Mouse (Mus musculus): ENCODE data around the gene Tbxa2r. TPM values are rescaled to one million over a fixed set of nuclear protein-coding genes. Genes with fewer than 3 reads are reported as not detected.

Tbxa2r gene
- total and polyA plus RNA-seq, 3 experiments = 0.12 to 0.30 (median 0.13) TPM

DNA sequence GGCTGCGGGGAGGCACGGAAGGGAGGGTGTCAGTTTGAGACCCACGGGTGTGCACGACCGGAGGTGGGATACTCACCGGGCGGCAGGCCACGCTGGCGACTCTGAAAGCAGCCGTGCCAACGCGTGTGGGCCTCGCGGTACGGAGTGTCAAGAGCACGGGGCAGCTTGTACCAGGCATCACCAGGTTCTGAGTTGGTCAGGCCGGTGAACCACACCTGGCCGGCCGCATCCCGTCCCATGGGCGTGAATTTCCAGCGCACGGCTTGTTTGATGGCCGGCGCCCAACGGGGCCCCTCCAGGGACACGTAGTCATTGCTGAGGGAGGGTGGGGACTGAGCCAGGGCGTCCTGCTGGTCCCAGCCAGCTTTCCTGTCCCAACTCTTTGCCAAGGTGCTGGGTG, 36.1 kb downstream of the Tbxa2r start:
- H3K9me3 ChIP-seq (replicated peaks; ENCODE audit: low read length) = no peaks in the 10 kb centered on the region
- H3K4me3 ChIP-seq (replicated peaks in 1 of 3; ENCODE audit: low read depth in 2 of 3, low read length in 2 of 3, poor library complexity in 1 of 3) = no peak overlapping the region
- H3K27ac ChIP-seq (ENCODE audit: insufficient read depth, low read depth) = no peak overlapping the region
- in situ Hi-C loops (cut with MboI; ENCODE audit: low pct_ligation_motif_present, low pct_unique_long_range_greater_than_20kb, low sequenced_read_pairs) = no loop called here
- dilution Hi-C loops (cut with MboI; ENCODE audit: extremely low pct_ligation_motif_present, extremely low pct_unique_long_range_greater_than_20kb, low sequenced_read_pairs) = no loop called here
- DNase-seq (ENCODE audit: extremely low read depth) = no peak
- TF ChIP-seq POLR2A (IDR thresholded peaks at IDR 0.05; ENCODE audit: low read depth, low read length) (0 out of 2 replicates have a peak, but pooled peaks have one; percentile 9), GABPA (IDR thresholded peaks at IDR 0.05; ENCODE audit: insufficient replicate concordance, low read depth, low read length) (no peak)
- no peak overlapping the region for H3K9ac ChIP-seq (ENCODE audit: insufficient read depth, low read depth)
- H3K4me1 ChIP-seq (ENCODE audit: control insufficient read depth in 1 of 2, insufficient read depth in 2 of 2) = peaks cover 37 to 71% of the 10 kb centered on the region in 2 experiments
- no peaks in the 10 kb centered on the region for H3K79me2 ChIP-seq (replicated peaks; ENCODE audit: control insufficient read depth, extremely low read depth, insufficient read depth, poor library complexity, severe bottlenecking)
- no peaks in the 10 kb centered on the region for H3K27me3 ChIP-seq (replicated peaks)
- no peak overlapping the region for H3K4me2 ChIP-seq (ENCODE audit: insufficient read depth, low read depth, poor library complexity, severe bottlenecking)
- H3K36me3 ChIP-seq (replicated peaks in 1 of 2; ENCODE audit: control insufficient read depth in 1 of 2, insufficient read depth in 1 of 2, low read length in 1 of 2) = peaks cover 82 to 98% of the 10 kb centered on the region in 2 experiments

GRCm38 (mm10) chr10:81365073-81365472, 36.5 kb downstream of the Tbxa2r start:
- Histone ChIP-seq H3K27ac (ENCODE audit: insufficient read depth, low read depth) (no peak overlapping the region), H3K4me1 (ENCODE audit: control insufficient read depth in 1 of 2, insufficient read depth in 2 of 2) (peaks cover 34 to 67% of the 10 kb centered on the region in 2 experiments), H3K27me3 (replicated peaks) (no peaks in the 10 kb centered on the region), H3K36me3 (replicated peaks in 1 of 2; ENCODE audit: control insufficient read depth in 1 of 2, insufficient read depth in 1 of 2, low read length in 1 of 2) (peaks cover 83 to 98% of the 10 kb centered on the region in 2 experiments), H3K79me2 (replicated peaks; ENCODE audit: control insufficient read depth, extremely low read depth, insufficient read depth, poor library complexity, severe bottlenecking) (no peaks in the 10 kb centered on the region), H3K4me2 (ENCODE audit: insufficient read depth, low read depth, poor library complexity, severe bottlenecking) (no peak overlapping the region), H3K4me3 (replicated peaks in 1 of 3; ENCODE audit: low read depth in 2 of 3, low read length in 2 of 3, poor library complexity in 1 of 3) (no peak overlapping the region), H3K9me3 (replicated peaks; ENCODE audit: low read length) (no peaks in the 10 kb centered on the region), H3K9ac (ENCODE audit: insufficient read depth, low read depth) (no peak overlapping the region)
- TF ChIP-seq POLR2AphosphoS2 (IDR thresholded peaks at IDR 0.05; ENCODE audit: low read depth, low read length) = peak; percentile 22; the same call in 1 of the 2 replicates
- no peak for TF ChIP-seq MEF2A (IDR thresholded peaks at IDR 0.05; ENCODE audit: borderline replicate concordance, low read depth, low read length)
- no peak for TF ChIP-seq RCOR1 (conservative IDR thresholded peaks at IDR 0.05; ENCODE audit: low read depth, low read length)
- no peak for TF ChIP-seq TBP (conservative IDR thresholded peaks at IDR 0.05; ENCODE audit: low read depth, low read length)
- TF ChIP-seq ELF1 (IDR thresholded peaks at IDR 0.05; ENCODE audit: low read depth, low read length) = no peak
- TF ChIP-seq CHD2 (IDR thresholded peaks at IDR 0.05; ENCODE audit: low read length) = no peak; the same call in 1 of the 2 replicates
- DNase-seq (ENCODE audit: extremely low read depth) = no peak
- dilution Hi-C loops (cut with MboI; ENCODE audit: extremely low pct_ligation_motif_present, extremely low pct_unique_long_range_greater_than_20kb, low sequenced_read_pairs) (no loop called here), in situ Hi-C loops (cut with MboI; ENCODE audit: low pct_ligation_motif_present, low pct_unique_long_range_greater_than_20kb, low sequenced_read_pairs) (no loop called here)

- H3K9me3 ChIP-seq (replicated peaks; ENCODE audit: low read length) = no peaks in the 10 kb centered on the region
- H3K27me3 ChIP-seq (replicated peaks) = no peaks in the 10 kb centered on the region
- TF ChIP-seq ZMIZ1 (IDR thresholded peaks at IDR 0.05; ENCODE audit: low read depth, low read length) (peak; percentile 25), JUND (conservative IDR thresholded peaks at IDR 0.05; ENCODE audit: low read depth, low read length) (no peak), POLR2AphosphoS2 (IDR thresholded peaks at IDR 0.05; ENCODE audit: low read depth, low read length) (peak; percentile 11; the same call in 1 of the 2 replicates)
- in situ Hi-C loops (cut with MboI; ENCODE audit: low pct_ligation_motif_present, low pct_unique_long_range_greater_than_20kb, low sequenced_read_pairs) (no loop called here), dilution Hi-C loops (cut with MboI; ENCODE audit: extremely low pct_ligation_motif_present, extremely low pct_unique_long_range_greater_than_20kb, low sequenced_read_pairs) (no loop called here)
- H3K36me3 ChIP-seq (replicated peaks in 1 of 2; ENCODE audit: control insufficient read depth in 1 of 2, insufficient read depth in 1 of 2, low read length in 1 of 2) = peaks cover 90 to 100% of the 10 kb centered on the region in 2 experiments
- H3K27ac ChIP-seq (ENCODE audit: insufficient read depth, low read depth) = no peak within 1 kb of the TSS
- H3K4me2 ChIP-seq (ENCODE audit: insufficient read depth, low read depth, poor library complexity, severe bottlenecking) = no peak within 1 kb of the TSS
- peaks cover 34 to 61% of the 10 kb centered on the region in 2 experiments for H3K4me1 ChIP-seq (ENCODE audit: control insufficient read depth in 1 of 2, insufficient read depth in 2 of 2)
- H3K9ac ChIP-seq (ENCODE audit: insufficient read depth, low read depth) = no peak within 1 kb of the TSS
- no peak for DNase-seq (ENCODE audit: extremely low read depth)
- H3K4me3 ChIP-seq (replicated peaks in 1 of 3; ENCODE audit: low read depth in 2 of 3, low read length in 2 of 3, poor library complexity in 1 of 3) = no peak within 1 kb of the TSS
- no peaks in the 10 kb centered on the region for H3K79me2 ChIP-seq (replicated peaks; ENCODE audit: control insufficient read depth, extremely low read depth, insufficient read depth, poor library complexity, severe bottlenecking)
Observed at GRCm38 (mm10) chr10:81365672-81366476, 37.3 kb downstream of the Tbxa2r start, which contains the start of gene 4930404N11Rik. TSS of gene 4930404N11Rik (minus strand) at chr10:81365816.
